Mouse (Mus musculus) olfactory bulb, adult 2 months (tissue): ENCODE results near the gene Ccpg1.

ENCODE experiments used
- CTCF ChIP-seq: fragments of 200-500 bp; IDR thresholded peaks from 2 replicates; pipeline ENCODE4 v1.5.1; 2012; ENCODE audit warnings: low read depth, mild to moderate bottlenecking, low read length, moderate library complexity; ENCODE audit not compliant: insufficient read depth
- POLR2A ChIP-seq: fragments of 200-500 bp; IDR thresholded peaks from 2 replicates; pipeline ENCODE4 v1.6.1; 2012; ENCODE audit warnings: mild to moderate bottlenecking, low read depth, low read length, moderate library complexity; ENCODE audit not compliant: insufficient read depth

DNA sequence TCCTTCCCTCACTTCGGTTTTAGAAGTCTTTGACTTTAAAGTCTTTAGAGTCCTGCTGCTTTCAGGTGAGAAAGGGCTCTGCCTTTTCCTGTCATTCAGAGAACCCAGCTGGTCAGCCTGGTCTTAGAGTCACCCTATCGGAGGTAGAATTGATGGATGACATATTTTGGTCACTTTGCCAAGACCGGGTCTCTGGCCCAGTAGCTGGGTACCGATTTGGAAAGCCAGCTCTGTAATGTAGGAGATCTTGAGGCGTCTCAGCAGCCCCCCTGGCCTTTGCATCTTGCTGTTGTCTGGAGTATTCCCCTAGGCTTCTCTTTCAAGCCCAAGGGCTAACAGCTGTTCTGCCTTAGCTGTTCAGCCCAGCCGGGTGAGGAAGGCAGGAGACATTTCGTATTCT is 60.0 kb downstream of the Ccpg1 start:
- TF ChIP-seq CTCF: no peak
- no peak for TF ChIP-seq POLR2A
